Mouse (Mus musculus) CD8-positive naive resting alpha-beta T cell, adult 2 months (primary cell): ENCODE measurements around the gene Cetn4.
A peak's percentile ranks its signal among the peaks of the same experiment; 100 is the strongest.

Experiments
- DNase-seq, 2 experiments: peaks; one replicate each; pipeline ENCODE4 v3.0.0; 2022; ENCODE audit warnings: low read depth in 2 of 2, low spot score in 2 of 2

The Cetn4 gene

GRCm38 (mm10) chr3:37303392-37304139 lies 8.9 kb downstream of the Cetn4 start:
- no peak for DNase-seq

- DNase-seq = peak; percentile 32 to 55
Observed at GRCm38 (mm10) chr3:37302685-37303084, 9.8 kb downstream of the Cetn4 start.

DNA sequence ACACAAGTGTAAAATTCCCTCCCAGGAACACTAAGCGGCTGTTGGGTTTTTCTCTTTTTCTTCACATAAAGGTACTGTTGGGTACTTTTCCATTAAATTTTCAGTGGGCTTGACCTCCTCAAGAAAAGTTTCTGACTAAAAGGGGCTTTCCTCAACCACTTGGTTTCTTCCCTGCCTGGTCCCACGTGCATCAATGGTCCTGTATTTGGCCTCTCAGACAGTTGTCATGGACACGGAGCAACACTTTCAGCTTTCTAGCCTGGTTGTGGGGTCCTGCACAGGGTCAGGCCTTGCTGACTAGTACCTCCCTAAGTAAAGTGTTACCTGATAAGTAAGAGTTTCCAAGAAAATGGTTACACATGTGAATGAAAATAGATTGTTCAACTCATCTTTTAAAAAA lies 13.0 kb downstream of the Cetn4 start:
- no peak for DNase-seq

DNA sequence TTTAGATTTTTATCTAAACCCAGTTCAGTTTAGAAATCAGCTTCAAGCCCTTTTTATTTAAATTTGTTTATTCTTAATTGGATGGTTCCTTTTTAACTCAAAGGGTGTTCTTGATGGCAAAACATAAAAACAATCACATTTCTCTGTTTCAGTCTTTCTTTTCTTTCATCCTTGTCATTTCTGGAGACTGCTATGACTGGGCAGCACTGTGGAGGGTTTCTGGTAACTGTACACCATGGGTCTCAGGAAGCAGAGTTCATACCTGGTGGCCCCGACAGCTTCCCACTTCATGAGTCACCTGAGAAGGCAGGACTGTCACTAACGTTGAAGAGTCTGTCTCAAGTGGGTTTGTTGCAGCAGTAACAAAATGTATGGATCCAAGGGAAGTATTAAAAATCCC lies 19.9 kb downstream of the Cetn4 start:
- DNase-seq = no peak

- no peak for DNase-seq
Observed at GRCm38 (mm10) chr3:37291929-37292328, 20.6 kb downstream of the Cetn4 start.

DNA sequence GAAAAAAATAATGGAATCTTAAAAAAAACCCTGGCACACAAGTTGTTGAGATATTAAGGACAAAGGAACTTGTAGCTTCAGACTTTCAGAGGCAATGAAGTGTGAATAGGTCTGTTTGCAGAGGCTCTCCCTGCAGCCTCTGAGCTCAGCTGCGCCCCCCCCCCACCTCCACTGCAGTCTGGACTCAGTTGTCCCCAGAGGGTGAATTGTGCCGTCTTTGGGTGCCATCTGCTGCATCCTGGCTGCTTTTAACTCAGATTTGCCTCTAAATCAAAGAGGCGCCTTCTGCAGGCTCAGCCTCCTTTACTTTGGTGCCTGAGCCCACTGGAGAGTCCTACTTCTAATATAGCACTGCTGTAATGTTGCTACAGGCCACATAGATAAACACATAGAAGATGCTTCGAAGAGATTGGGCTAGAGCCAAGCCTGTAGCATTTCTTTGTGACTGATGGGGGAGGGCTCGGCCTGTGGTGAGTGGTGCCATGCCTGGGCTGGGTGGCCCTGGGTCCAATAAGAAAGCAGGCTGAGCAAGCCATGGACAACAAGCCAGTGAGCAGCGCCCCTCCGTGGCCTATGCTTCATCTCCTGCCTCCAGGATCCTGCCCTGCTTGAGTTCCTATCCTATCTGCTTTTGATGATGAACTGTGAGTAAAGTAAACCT lies 21.5 kb downstream of the Cetn4 start:
- no peak for DNase-seq

DNA sequence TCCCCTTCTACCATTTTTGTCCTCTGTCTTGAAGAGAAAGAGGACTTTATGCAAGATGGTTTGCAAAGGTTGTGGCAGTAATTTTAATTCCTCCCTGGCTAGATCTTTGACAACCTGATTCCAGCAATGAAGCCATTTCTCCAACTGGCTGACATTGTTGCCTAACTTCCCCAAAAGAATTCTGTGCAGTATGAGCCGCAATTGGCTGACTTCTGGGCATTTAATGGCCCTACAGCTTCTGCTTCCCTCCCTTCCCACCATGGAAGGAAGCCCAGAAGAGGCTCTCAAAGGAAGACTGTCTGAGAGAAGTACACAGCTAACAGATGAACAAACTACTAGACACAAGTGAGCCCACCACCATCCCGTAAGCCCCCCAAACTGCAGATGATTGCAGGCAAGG lies 23.3 kb downstream of the Cetn4 start:
- DNase-seq = no peak

DNA sequence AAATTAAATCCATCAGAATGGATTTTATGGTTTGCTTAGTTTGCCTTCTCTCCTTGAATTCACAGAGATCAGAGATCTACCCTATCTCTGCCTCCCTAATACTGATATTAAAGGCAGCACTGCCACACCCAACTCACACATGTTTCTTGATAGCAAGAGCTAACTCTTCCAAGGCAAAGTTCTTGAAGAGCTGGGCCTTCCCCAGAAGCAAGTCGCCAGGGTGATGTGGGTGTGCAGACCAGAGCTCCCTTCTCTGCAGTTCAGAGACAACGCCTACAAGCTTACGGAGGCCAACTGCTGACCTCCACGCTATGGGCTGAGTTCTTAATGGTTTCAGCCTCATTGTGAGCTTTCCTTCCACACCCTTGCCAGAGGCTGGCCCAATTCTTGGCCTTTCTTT lies 29.3 kb downstream of the Cetn4 start:
- DNase-seq = no peak

DNA sequence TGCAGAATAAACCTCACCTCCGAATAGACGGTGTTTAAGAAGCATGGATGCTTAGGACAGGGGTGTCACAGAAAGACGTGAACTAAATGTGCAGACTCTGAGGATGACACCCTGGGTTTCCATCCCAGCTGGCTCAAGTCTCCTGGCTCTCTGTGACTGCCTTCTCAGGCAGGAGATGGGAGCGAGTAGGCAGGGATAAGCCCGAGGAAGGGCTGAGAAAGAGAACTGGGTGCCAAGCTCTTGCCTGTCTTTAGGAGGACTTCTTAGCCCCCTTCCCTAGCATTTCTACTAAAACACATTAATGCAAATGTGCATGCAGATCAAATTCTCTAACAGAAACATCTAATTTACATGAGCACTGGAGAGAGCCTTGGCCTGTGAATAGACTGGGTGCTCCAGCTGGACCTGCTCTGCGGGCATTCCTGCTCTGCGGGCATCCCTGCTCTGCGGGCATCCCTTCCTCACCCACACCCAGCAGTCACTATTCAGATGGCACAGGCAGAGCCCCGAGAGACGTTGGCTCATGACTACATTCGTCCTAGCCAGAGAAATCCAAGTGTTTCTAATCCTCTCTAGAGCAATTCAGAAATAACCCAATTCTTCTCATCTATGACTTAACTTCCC lies 30.1 kb downstream of the Cetn4 start:
- no peak for DNase-seq

DNA sequence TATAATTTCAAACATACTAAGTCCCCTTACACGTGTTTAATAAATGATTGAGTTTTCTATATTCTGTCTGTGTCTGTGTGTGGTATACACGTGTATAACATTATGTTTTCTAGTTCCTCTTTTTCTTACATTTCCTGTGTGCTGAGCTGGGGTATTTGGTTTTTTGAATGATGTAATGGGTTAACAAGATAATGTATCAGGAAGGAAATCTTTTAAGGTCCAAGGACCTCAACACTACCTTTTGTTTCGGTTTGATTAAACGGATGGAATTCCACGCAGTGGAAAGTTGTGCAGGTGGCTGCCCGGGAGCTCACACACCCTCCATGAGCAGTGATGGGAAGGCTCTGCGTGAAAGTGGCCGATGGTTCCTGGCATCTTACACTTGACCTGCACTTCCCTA lies 31.6 kb downstream of the Cetn4 start:
- no peak for DNase-seq

DNA sequence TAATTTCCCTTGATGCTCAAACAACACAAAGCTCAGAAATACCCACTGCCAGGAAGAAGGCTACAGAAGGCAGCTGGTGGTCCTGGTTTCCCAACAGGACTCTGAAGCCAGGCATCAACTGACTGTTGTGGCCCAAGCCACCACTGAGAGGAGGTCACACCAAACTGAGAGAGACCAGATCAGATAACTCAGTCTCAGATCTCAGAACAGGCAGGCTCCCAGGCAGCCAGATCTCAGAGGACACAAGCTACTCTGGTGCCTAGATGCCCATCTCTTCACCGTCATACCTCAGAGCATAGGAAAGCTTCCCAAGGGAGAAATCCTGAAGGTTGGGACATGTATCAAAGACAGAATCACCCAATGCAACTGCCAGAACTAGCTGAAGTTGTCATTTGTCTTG lies 32.3 kb downstream of the Cetn4 start:
- no peak for DNase-seq

- no peak for DNase-seq
Observed at GRCm38 (mm10) chr3:37274661-37275060, 37.8 kb downstream of the Cetn4 start.

DNA sequence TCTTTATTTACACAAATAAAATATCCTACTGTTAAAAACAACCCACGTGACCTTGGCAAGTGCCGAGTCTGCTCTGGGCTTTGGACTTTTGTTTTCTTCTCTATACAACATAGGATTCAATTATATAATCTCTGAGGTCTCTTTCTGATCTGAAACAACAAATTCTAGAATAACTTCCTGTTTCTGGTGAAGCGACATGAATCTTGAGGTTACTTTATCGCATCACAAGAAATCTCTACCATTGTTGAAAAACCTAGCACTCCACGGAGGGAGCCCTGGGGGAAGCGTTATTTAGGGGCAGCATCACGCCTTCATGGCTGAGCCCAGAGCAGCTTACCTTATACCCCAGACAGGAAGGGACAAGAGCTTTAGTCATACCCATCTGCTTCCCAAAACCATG lies 39.4 kb downstream of the Cetn4 start:
- no peak for DNase-seq

GRCm38 (mm10) chr3:37271209-37271608 lies 41.3 kb downstream of the Cetn4 start:
- peak; percentile 44 to 53 for DNase-seq

DNA sequence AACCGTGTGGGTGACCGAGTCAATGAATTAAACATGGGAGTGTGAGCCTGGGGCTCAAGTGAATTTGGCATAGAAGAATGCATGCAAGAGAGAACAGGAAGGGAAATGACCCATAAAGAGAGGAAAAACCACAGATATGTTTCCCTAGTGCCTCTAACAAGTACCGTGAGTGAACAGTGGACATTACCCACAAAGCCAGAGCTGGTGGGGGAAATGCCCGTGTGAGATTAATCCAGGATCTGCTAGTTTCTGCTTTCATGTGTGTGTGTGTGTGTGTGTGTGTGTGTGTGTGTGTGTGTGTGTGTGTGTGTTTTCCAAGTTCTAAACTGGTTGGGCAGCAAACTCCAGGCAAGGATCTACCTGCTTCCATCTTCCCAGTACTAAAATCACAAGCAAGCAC lies 42.6 kb downstream of the Cetn4 start:
- DNase-seq = no peak

GRCm38 (mm10) chr3:37268338-37268737 lies 44.2 kb downstream of the Cetn4 start:
- DNase-seq = no peak

GRCm38 (mm10) chr3:37259331-37259999 lies 53.0 kb downstream of the Cetn4 start:
- no peak for DNase-seq

GRCm38 (mm10) chr3:37257776-37258175 lies 54.7 kb downstream of the Cetn4 start:
- DNase-seq = no peak
